Mouse (Mus musculus) G1E (cell line): ENCODE results near the gene Olfr1366.
"Not testable (repeated sequence)": the region's sequence is repeated elsewhere in the genome, so short reads cannot be mapped to it uniquely, and the experiment has no call there.

Experiments
- CTCF ChIP-seq: IDR thresholded peaks from 2 replicates; pipeline ENCODE4 v1.5.1; 2012; ENCODE audit warnings: low read depth, low read length, inconsistent platforms, mixed read lengths
- TAL1 ChIP-seq: conservative IDR thresholded peaks from 2 replicates; pipeline ENCODE4 v1.6.1; 2012; ENCODE audit warnings: low read depth, low read length, inconsistent platforms, mixed read lengths

GRCm38 (mm10) chr13:21501182-21501581 lies 41.4 kb downstream of the Olfr1366 start, which contains the start of gene Gm11273:
- not testable (repeated sequence) for TF ChIP-seq CTCF, TAL1
